Mouse (Mus musculus): ENCODE measurements around the gene Gm45062. TPM values are rescaled to one million over a fixed set of nuclear protein-coding genes. Genes with fewer than 3 reads are reported as not detected.

Gene Gm45062
- polyA plus RNA-seq (2015; fragmentation: Nextera tagmentation; extraction: Ambion mirVana) = 15.9 and 23.6 TPM in 2 replicates

DNA sequence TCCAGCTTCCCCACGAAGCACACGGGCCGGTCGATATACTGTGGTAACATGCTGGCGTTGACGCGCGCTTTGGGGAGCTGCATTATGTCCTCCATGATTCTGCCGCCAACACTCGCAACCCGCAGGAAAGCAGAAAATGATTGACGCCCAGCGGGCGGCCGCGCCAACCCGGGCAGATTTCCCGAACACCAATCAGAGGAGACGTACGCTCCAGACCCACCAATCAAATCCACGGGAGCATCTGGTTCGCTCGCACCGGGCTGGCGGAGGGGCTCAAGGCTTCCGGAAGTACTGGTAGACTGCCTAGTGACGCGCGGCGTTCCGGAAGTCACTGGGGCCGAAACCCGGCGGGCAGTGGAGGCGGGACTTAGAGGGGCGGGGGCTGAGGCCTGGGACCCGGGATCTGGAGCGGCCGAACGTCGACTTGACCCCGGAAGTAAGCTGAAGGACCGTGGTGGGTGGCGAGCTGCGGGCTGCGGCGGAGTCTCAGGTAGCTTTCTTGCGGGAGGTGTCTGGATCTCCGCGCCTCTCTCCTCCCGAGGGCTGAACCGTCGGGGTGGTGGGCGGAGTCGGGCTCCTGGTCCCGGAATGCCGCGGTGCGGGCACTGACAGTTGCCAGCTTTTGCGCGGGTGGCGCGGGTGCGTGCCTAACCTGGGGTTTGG is at the start of gene Gm45062, which contains the start of the genes Rpa3 and Umad1:
Gm45062 (plus strand) TSS at position 447 of the 663 bp plus-strand sequence.
Rpa3 (minus strand) TSS at position 170 of the 663 bp plus-strand sequence.
Umad1 (plus strand) TSS at position 285 of the 663 bp plus-strand sequence.
- Histone ChIP-seq H3K4me3 (peak within 1 kb of the TSS; percentile 81), H3K9me3 (no peaks in the 10 kb centered on the region), H3K4me2 (peak within 1 kb of the TSS; percentile 92), H3K4me1 (replicated peaks) (peaks cover 22% of the 10 kb centered on the region), H3K36me3 (peaks cover 10% of the 10 kb centered on the region), H3K9ac (peak within 1 kb of the TSS; percentile 86), H3K27me3 (no peaks in the 10 kb centered on the region), H3K27ac (replicated peaks) (peak within 1 kb of the TSS; percentile 87)
- under 1% methylated on average over 64 of the region's 64 CpGs for WGBS
- peak; percentile 100 for ATAC-seq (ENCODE audit: low read depth)

DNA sequence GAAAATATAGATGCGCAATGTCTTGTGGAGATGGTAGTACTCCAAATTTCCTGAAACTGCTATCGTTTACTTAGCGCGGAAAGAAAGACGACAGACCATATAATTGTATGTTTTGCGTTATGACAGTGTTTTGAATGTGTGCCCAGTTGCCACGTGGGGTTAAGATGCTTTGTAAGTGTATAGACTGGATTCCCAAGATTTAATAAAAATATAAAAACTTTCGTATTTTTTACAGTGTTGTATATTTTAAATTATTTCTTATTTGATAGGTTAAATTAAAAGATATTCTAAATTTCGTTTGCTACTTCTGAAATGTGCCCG is 49.4 kb upstream of the Gm45062 start:
- no peaks in the 10 kb centered on the region for H3K9me3 ChIP-seq
- peak; percentile 6; the same call in 1 of the 2 replicates for ATAC-seq (ENCODE audit: low read depth)
- peak overlapping the region; percentile 75 for H3K4me3 ChIP-seq
- 12% methylated on average over 10 of the region's 10 CpGs for WGBS
- peaks cover 14% of the 10 kb centered on the region for H3K4me1 ChIP-seq (replicated peaks)
- peak overlapping the region; percentile 94 for H3K27ac ChIP-seq (replicated peaks)
- peak overlapping the region; percentile 84 for H3K9ac ChIP-seq
- peaks cover 5% of the 10 kb centered on the region for H3K36me3 ChIP-seq
- no peaks in the 10 kb centered on the region for H3K27me3 ChIP-seq
- peak overlapping the region; percentile 58 for H3K4me2 ChIP-seq

DNA sequence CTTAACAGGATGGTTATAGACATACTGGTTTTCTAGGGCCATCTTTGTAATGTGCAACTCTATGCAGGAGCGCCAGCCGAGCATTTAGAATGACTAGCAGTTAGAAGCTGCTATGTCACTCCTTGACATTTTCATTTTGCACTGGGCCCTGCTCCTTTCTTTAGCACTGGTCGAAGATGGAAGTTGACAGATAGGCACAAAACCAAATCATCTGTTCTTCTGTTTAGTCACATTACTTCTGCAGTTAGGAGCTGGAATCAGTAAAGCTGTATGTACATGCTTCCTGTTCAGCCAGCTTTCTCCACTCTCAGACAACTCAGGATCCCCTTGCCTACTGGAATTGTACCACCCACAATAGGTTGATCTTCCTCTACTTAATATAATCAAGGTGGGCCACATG is 48.6 kb upstream of the Gm45062 start:
- WGBS = 95% methylated on average over 3 of the region's 3 CpGs
- no peak overlapping the region for H3K27ac ChIP-seq (replicated peaks)
- peaks cover 14% of the 10 kb centered on the region for H3K4me1 ChIP-seq (replicated peaks)
- H3K9me3 ChIP-seq = no peaks in the 10 kb centered on the region
- H3K4me3 ChIP-seq = peak overlapping the region; percentile 75
- peak overlapping the region; percentile 58 for H3K4me2 ChIP-seq
- H3K36me3 ChIP-seq = peaks cover 14% of the 10 kb centered on the region
- no peak for ATAC-seq (ENCODE audit: low read depth)
- no peaks in the 10 kb centered on the region for H3K27me3 ChIP-seq
- H3K9ac ChIP-seq = no peak overlapping the region

DNA sequence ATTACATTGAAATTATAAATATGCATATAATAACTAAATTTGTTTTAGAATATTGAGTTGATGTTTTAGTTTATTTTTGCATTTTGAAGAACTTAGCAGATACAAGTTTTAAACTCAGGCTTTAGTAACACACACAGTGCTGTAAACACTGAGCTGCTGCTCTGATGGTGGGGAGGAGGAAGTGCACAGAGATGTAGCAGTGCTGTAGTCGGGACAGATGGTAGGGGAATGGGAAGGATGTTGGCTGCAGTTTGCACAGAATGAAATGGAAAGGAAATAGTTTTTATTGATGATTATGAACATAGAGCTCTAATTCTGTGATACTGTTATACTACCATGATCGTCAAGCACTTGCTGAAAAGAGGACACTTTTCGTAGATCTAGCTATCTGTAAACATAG is 32.2 kb upstream of the Gm45062 start:
- WGBS = 93% methylated on average over 3 of the region's 3 CpGs
- Histone ChIP-seq H3K4me3 (no peak overlapping the region), H3K4me1 (replicated peaks) (no peaks in the 10 kb centered on the region), H3K9me3 (no peaks in the 10 kb centered on the region), H3K9ac (no peak overlapping the region), H3K27me3 (no peaks in the 10 kb centered on the region), H3K27ac (replicated peaks) (no peak overlapping the region), H3K36me3 (peaks cover 48% of the 10 kb centered on the region), H3K4me2 (no peak overlapping the region)
- no peak for ATAC-seq (ENCODE audit: low read depth)

DNA sequence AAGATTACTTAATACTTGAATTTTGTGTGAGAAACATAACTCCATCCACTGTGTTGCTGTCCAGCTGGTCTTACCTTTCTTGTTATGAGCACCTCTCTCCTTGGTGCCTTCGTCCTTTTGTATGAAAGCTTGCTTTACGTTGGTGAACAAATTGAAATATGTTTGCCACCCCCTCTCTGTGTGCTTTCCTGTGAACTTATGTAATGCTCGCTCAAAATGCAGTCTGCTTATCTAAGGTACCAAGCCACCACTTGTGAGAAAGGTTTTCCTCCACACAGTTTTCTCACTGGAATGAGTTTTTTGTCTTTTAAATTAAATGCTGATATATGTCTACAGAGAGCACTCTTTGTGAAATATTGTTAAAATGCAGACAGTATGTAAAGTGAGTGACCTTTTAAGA is 30.7 kb upstream of the Gm45062 start:
- Histone ChIP-seq H3K9ac (no peak overlapping the region), H3K9me3 (no peaks in the 10 kb centered on the region), H3K36me3 (peaks cover 58% of the 10 kb centered on the region), H3K4me2 (no peak overlapping the region), H3K4me3 (no peak overlapping the region), H3K4me1 (replicated peaks) (no peaks in the 10 kb centered on the region), H3K27me3 (no peaks in the 10 kb centered on the region), H3K27ac (replicated peaks) (no peak overlapping the region)
- ATAC-seq (ENCODE audit: low read depth) = no peak
- WGBS = 92% methylated on average over 3 of the region's 3 CpGs

DNA sequence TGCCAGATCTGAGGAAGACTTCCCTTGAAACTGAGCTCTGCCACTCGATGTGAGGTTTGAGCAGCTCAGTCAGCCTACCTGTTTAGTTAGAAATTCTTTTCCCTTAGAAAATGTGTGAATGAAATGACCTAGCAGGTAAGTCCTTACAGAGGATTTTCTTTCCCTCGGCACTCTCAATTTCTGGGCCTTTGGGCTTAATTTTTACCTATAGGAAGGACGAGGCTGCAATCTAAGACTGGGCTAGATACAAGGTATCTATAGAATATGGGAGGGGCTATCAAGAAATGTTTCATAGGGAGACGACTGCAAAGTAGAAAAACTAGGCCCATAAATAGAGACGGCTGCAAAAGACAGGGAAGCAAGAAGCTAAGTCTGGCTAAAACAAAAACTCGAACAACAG is 934 bp upstream of the Gm45062 start:
- 10% methylated on average over 6 of the region's 6 CpGs for WGBS
- H3K4me1 ChIP-seq (replicated peaks) = peaks cover 22% of the 10 kb centered on the region
- no peak for ATAC-seq (ENCODE audit: low read depth)
- H3K27me3 ChIP-seq = no peaks in the 10 kb centered on the region
- H3K4me2 ChIP-seq = peak overlapping the region; percentile 67
- peak overlapping the region; percentile 87 for H3K27ac ChIP-seq (replicated peaks)
- H3K9ac ChIP-seq = peak overlapping the region; percentile 84
- peaks cover 17% of the 10 kb centered on the region for H3K36me3 ChIP-seq
- no peaks in the 10 kb centered on the region for H3K9me3 ChIP-seq
- peak overlapping the region; percentile 81 for H3K4me3 ChIP-seq

DNA sequence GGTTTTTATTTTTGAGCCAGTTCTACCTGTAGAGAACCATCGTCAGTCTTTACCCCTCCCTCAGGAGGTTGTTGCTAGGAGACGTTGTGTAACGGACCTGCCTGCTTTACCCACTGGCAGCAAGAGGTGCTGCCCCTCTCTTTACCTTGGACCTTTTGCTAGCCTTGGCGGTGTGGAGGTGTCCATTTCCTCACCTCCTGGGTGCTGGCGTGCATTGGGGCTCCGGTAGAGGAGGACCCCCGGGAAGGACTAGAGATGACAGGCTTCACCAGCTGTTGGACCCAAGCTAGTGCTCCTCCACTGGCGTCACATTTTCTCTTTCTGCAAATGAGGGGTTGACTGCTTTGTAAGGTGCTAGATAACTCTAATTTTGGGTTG is 406 bp downstream of the Gm45062 start:
- 0% methylated on average over 8 of the region's 8 CpGs for WGBS
- Histone ChIP-seq H3K9ac (peak overlapping the region; percentile 86), H3K4me3 (peak overlapping the region; percentile 81), H3K27ac (replicated peaks) (peak overlapping the region; percentile 85), H3K4me2 (peak overlapping the region; percentile 92), H3K9me3 (no peaks in the 10 kb centered on the region), H3K36me3 (peaks cover 7% of the 10 kb centered on the region), H3K4me1 (replicated peaks) (peaks cover 22% of the 10 kb centered on the region), H3K27me3 (no peaks in the 10 kb centered on the region)
- no peak for ATAC-seq (ENCODE audit: low read depth)

DNA sequence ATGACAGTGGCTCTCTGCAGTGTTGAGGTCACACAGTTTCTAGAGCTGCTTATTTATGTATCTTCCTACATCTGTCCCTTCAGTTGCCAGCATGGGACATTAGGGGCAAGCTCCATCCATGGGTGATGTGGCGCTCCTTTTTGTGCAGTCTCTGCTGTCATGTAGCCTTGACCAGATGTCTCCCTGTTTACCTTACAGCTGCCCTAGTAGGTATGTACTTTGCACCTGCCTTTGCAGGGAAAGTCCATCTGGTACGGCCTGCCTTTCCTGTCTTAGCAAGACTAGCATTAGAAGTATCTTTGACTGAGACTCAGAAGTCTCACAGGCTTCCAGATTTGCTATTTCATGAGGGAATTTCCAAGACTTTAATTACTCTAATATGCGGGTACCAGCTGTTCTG is 11.8 kb downstream of the Gm45062 start:
- no peak for ATAC-seq (ENCODE audit: low read depth)
- no peak overlapping the region for H3K9ac ChIP-seq
- no peaks in the 10 kb centered on the region for H3K4me1 ChIP-seq (replicated peaks)
- H3K4me3 ChIP-seq = no peak overlapping the region
- H3K36me3 ChIP-seq = peaks cover 16% of the 10 kb centered on the region
- no peak overlapping the region for H3K27ac ChIP-seq (replicated peaks)
- H3K9me3 ChIP-seq = no peaks in the 10 kb centered on the region
- no peaks in the 10 kb centered on the region for H3K27me3 ChIP-seq
- H3K4me2 ChIP-seq = no peak overlapping the region
- WGBS = 87% methylated on average over 3 of the region's 3 CpGs

DNA sequence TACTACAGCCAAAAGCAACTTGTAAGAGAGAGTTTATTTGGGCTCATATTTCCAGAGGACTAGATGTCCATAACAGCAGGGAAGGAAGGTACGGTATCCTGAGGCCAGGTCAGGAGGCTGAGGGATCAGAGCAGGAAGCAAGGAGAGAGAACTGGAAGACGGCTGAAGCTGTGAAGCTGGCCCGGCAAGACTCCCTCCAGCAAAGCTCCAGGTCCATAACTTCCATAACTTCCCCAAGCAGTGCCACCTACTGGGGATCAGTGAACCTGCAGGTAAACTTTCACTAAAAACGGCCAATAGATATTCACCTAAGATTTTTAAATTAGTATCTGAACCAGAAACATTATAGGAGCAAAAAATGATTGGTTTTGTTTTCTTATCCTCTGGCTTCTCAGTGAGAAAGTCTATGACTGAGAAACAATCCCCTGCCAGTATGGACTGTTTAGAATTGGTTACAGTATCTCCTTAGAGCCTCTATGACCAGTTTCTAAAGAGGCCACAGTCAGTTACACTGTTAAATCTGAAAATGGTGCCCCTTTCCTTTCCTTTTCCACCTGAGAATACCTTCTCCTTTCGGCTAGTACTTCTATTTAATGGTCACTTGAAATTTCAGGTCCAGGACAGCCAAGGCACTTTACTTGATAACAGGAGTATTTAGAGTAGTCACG is 15.3 kb downstream of the Gm45062 start:
- Histone ChIP-seq H3K36me3 (peaks cover 19% of the 10 kb centered on the region), H3K9me3 (no peaks in the 10 kb centered on the region), H3K4me3 (no peak overlapping the region), H3K4me2 (no peak overlapping the region), H3K9ac (no peak overlapping the region), H3K27ac (replicated peaks) (no peak overlapping the region; the same call in 1 of the 2 replicates), H3K4me1 (replicated peaks) (no peaks in the 10 kb centered on the region), H3K27me3 (no peaks in the 10 kb centered on the region)
- peak; percentile 81; the same call in 1 of the 2 replicates for ATAC-seq (ENCODE audit: low read depth)
- WGBS = 36% methylated on average over 6 of the region's 6 CpGs

DNA sequence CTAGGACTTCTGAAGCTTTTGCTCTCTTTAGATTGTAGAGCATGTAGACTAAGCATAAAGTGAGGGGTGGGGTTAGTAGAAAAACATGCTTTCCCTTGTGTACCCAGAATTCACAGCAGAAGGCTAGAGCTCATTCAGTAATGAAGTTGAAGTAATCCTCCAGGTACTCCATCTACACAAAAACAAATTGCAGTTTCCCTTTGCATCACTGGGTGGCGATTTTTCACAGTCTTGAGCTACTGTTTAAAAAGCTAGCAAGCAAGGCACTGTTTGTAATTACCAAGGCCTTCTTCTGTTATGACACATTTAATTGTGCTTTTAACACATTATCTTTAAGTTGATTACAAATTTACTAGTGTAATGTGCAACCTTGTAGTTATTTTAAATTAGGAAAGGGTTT is 15.8 kb downstream of the Gm45062 start:
- 16% methylated on average over 1 of the region's 1 CpGs for WGBS
- no peak overlapping the region for H3K9ac ChIP-seq
- H3K4me2 ChIP-seq = no peak overlapping the region
- peak; percentile 63 for ATAC-seq (ENCODE audit: low read depth)
- no peak overlapping the region; the same call in 1 of the 2 replicates for H3K27ac ChIP-seq (replicated peaks)
- H3K36me3 ChIP-seq = peaks cover 20% of the 10 kb centered on the region
- no peaks in the 10 kb centered on the region for H3K9me3 ChIP-seq
- H3K4me1 ChIP-seq (replicated peaks) = no peaks in the 10 kb centered on the region
- no peak overlapping the region for H3K4me3 ChIP-seq
- no peaks in the 10 kb centered on the region for H3K27me3 ChIP-seq

DNA sequence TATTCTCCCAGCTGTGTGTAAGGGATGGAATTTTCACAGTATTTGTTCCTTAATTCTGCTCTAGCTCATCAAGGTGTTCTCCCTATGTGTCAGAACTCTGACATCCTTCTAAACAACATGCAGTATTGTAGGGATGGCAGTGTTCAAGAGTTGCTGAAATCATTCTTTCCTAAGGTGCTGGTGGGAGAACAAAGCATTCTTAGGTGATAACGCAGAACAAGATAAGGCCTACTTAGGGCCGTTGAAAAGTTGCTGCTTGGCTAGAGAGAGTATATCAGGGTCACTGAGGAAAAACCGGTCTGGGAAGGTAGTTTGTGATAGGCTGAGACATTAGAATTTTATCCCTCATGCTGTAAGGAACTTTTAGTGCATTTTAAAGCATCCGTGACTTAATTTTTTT is 17.2 kb downstream of the Gm45062 start:
- ATAC-seq (ENCODE audit: low read depth) = no peak
- Histone ChIP-seq H3K27ac (replicated peaks) (no peak overlapping the region), H3K9ac (no peak overlapping the region), H3K27me3 (no peaks in the 10 kb centered on the region), H3K36me3 (peaks cover 17% of the 10 kb centered on the region), H3K4me1 (replicated peaks) (no peaks in the 10 kb centered on the region), H3K4me3 (no peak overlapping the region), H3K9me3 (no peaks in the 10 kb centered on the region), H3K4me2 (no peak overlapping the region)
- WGBS = 87% methylated on average over 4 of the region's 4 CpGs

DNA sequence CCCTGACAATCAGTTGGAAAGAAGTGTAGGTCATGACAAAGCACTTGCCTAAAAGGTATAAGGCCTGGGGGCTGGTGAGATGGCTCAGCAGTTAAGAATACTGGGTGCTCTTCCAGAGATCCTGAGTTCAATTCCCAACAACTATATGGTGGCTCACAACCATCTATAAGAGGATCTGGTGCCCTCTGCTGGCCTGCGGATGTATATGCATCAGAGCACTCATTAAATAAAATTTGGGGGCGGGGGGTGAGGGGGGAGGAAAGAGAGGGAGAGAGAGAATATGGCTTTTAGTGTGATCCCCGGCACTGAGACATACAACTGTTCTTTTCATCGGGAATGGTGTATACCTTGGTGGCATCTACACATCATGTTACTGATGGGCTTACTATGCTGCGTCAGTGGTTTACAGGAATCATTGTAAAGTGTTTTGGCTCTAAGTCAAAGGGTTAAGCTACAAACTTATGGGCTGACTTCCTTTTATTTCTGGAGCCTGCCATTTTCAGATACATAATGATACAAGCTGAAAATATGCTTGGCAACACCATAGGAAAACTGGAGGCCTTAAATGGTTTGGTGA is 19.3 kb downstream of the Gm45062 start:
- no peak overlapping the region for H3K9ac ChIP-seq
- no peak overlapping the region for H3K4me3 ChIP-seq

More for the DNA sequence above, 19.3 kb downstream of the Gm45062 start:
- peaks cover 7% of the 10 kb centered on the region for H3K36me3 ChIP-seq
- no peak for ATAC-seq (ENCODE audit: low read depth)
- H3K9me3 ChIP-seq = no peaks in the 10 kb centered on the region
- no peaks in the 10 kb centered on the region for H3K27me3 ChIP-seq
- no peak overlapping the region for H3K4me2 ChIP-seq
- H3K27ac ChIP-seq (replicated peaks) = no peak overlapping the region
- WGBS = 64% methylated on average over 5 of the region's 5 CpGs
- H3K4me1 ChIP-seq (replicated peaks) = no peaks in the 10 kb centered on the region
